Mouse (Mus musculus) left cerebral cortex, postnatal 36 days (tissue): ENCODE results near the gene Myg1. TPM values are rescaled to one million over a fixed set of nuclear protein-coding genes. Genes with fewer than 3 reads are reported as not detected.

ENCODE experiments used
- DNase-seq, 2 experiments: peaks; one replicate each; pipeline ENCODE4 v3.0.0; 2021 to 2022; ENCODE audit warnings: low spot score in 2 of 2, mixed read lengths in 1 of 2
- intact Hi-C: fragments of 180-260 bp; cut with DNase I; formaldehyde crosslinking; loops from one replicate; pipeline ENCODE4 v1.15.1; 2025
- total RNA-seq, 2 experiments: library from RNA; stranded (reverse); gene quantifications; 2 replicates each; pipeline ENCODE4 v1.2.3; 2021

The Myg1 gene
- total RNA-seq, 2 experiments from 2014 or later = 45.8 to 69.3 TPM

- intact Hi-C loops = loop anchor here (2.0 to 5.0 kb wide), 2 partner anchors 20 to 34 kb away; no protein-coding TSS in a partner anchor
- DNase-seq = peak; percentile 27 to 29
Measured at GRCm38 (mm10) chr15:102376453-102377162, 45.1 kb downstream of the Myg1 start.

GRCm38 (mm10) chr15:102377163-102377543 is 45.6 kb downstream of the Myg1 start:
- DNase-seq = peak; percentile 55 to 66
- intact Hi-C loops = loop anchor here (2.0 to 5.0 kb wide), 2 partner anchors 20 to 35 kb away; no protein-coding TSS in a partner anchor

GRCm38 (mm10) chr15:102377810-102378262 is 46.3 kb downstream of the Myg1 start:
- intact Hi-C loops = loop anchor here (2.0 to 5.0 kb wide), 2 partner anchors 21 to 36 kb away; no protein-coding TSS in a partner anchor
- no peak for DNase-seq

GRCm38 (mm10) chr15:102381575-102381974 is 50.1 kb downstream of the Myg1 start:
- intact Hi-C loops = loop anchor here (1.0 kb wide), 2 partner anchors 40 to 61 kb away; no protein-coding TSS in a partner anchor
- DNase-seq = peak; percentile 76 to 79

GRCm38 (mm10) chr15:102383671-102384070 is 52.2 kb downstream of the Myg1 start:
- intact Hi-C loops = no loop called here
- no peak for DNase-seq

- intact Hi-C loops = no loop called here
- DNase-seq = no peak
Measured at GRCm38 (mm10) chr15:102386640-102387039, 55.1 kb downstream of the Myg1 start.

Other genes with a start within 250 kb of the Myg1 start
- 10 to 100 TPM; 17.2 to 28.6 TPM for gene Tns2, start 231.3 kb upstream of the Myg1 start, total RNA-seq
- 100 to 1,000 TPM; 140 to 160 TPM for gene Spryd3, start 195.5 kb upstream of the Myg1 start, total RNA-seq
- gene Igfbp6, start 187.3 kb upstream of the Myg1 start, total RNA-seq = 10 to 100 TPM; 39.5 to 57.1 TPM
- gene Soat2, start 181.2 kb upstream of the Myg1 start, total RNA-seq = under 1 TPM in 1 of 2 experiments, not detected in 1; 0.23 TPM
- gene Zfp740, start 128.5 kb upstream of the Myg1 start, total RNA-seq = 10 to 100 TPM; 61.0 to 64.0 TPM
- gene Csad, start 127.0 kb upstream of the Myg1 start, total RNA-seq = 10 to 100 TPM; 23.9 to 29.4 TPM
- gene Itgb7, start 99.8 kb upstream of the Myg1 start, total RNA-seq = 1 to 10 TPM; 1.1 to 1.5 TPM
- gene Rarg, start 74.2 kb upstream of the Myg1 start, total RNA-seq = 10 to 100 TPM; 13.1 to 13.9 TPM
- not detected for gene Gm9918, start 61.1 kb upstream of the Myg1 start, total RNA-seq
- 10 to 100 TPM; 40.9 to 43.9 TPM for gene Mfsd5, start 52.3 kb upstream of the Myg1 start, total RNA-seq
- gene Espl1, start 35.4 kb upstream of the Myg1 start, total RNA-seq = 1 to 10 TPM; 1.1 TPM
- 100 to 1,000 TPM; 374 to 425 TPM for gene Pfdn5, start 5.6 kb upstream of the Myg1 start, total RNA-seq
- gene Aaas, start 19.1 kb downstream of the Myg1 start, total RNA-seq = 10 to 100 TPM; 17.2 to 17.7 TPM
- under 1 TPM; 0.79 to 1.00 TPM for gene Sp7, start 35.5 kb downstream of the Myg1 start, total RNA-seq
- gene Sp1, start 74.4 kb downstream of the Myg1 start, total RNA-seq = 10 to 100 TPM; 22.0 to 30.3 TPM
- 1 to 10 TPM in 1 of 2 experiments, under 1 TPM in 1; 0.99 to 2.3 TPM for gene Amhr2, start 113.7 kb downstream of the Myg1 start, total RNA-seq
- gene Prr13, start 127.3 kb downstream of the Myg1 start, total RNA-seq = 10 to 100 TPM; 41.4 to 43.2 TPM
- 100 to 1,000 TPM; 467 to 505 TPM for gene Pcbp2, start 138.8 kb downstream of the Myg1 start, total RNA-seq
- gene Gm10337, start 172.0 kb downstream of the Myg1 start, total RNA-seq = not detected
- gene Map3k12, start 185.4 kb downstream of the Myg1 start, total RNA-seq = 10 to 100 TPM; 96.4 to 98.8 TPM
- gene Tarbp2, start 186.5 kb downstream of the Myg1 start, total RNA-seq = 10 to 100 TPM; 30.7 to 36.3 TPM
- gene Npff, start 193.2 kb downstream of the Myg1 start, total RNA-seq = 1 to 10 TPM; 1.8 to 5.1 TPM